Mouse (Mus musculus): ENCODE measurements around the gene Golga1.

Gene Golga1

GRCm38 (mm10) chr2:39006149-39006730 lies 59.1 kb downstream of the Golga1 start:
- no peak for DNase-seq (ENCODE audit: low read depth)

GRCm38 (mm10) chr2:39005574-39006079 lies 59.7 kb downstream of the Golga1 start, which contains the start of gene Rpl35:
Gene Rpl35, minus strand, starts transcription at chr2:39005624.
- peak; percentile 80 for DNase-seq (ENCODE audit: low read depth)

DNA sequence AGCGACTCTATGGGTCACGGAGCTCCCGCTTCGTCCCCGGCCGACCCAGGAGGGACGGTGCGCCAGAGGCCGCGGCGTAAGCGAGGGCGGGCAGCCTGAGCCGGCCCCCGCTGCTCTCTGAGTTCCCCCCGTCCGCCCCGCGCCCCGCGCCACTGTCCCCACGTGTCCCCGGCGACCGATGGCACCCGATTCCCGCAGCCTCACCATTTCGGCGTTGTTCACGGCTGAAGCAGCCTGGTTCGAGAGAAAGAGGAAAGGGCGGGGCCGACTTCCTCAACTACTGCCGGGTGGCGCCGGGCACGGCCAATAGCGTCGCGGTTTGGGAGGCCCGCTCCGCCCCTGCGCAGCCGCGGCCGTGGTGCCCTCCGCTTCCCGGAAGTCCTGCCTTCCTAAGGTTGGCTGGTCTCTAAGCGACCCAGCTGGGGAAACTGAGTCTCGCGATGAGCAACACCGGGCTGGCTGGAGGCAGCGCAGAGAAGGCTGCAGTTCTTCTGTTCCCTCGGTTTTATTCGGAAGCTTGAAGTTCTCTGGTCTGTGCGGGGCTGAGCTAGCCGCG lies 60.4 kb downstream of the Golga1 start, which contains the start of gene Arpc5l:
Arpc5l (plus strand) TSS at position 469 of the 556 bp plus-strand sequence.
- peak; percentile 96 for DNase-seq (ENCODE audit: low read depth)

DNA sequence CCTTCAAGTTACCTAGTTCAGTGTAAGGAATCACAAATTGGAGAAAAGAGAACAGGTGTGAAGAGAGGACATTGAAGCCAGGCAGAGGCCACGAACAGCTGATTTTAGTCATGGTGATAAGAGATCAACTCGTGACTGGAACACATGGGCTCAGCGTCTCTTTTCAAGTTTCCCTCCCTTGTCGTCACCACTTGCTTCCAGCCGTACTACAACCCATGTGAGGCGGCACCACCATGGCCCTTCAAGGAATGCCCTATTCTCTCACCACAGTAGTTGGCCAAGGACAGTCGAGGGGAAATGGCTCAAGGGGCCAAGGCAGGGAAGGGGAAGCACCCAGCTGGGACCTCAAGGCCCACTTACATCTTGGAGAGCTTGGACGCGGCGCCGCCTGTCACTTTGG lies 61.0 kb downstream of the Golga1 start:
- DNase-seq (ENCODE audit: low read depth) = peak; percentile 75

DNA sequence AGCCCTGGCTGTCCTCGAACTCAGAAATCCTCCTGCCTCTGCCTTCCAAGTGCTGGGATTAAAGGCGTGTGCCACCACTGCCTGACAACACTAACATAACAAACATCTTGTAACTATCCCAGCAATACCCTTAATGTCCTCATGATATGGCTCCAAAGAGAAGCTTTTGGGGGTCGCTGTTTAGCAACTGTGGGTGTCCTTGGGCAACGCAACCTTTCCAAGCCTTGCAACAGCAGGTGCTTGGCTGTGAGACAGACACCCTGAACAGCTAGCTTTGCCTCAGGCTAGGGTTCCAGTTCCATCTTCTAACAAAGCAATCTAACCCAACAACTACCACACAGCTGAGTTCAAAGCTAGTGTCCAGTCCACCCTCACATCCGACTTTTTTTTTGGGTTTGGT lies 61.8 kb downstream of the Golga1 start:
- no peak for DNase-seq (ENCODE audit: low read depth)

DNA sequence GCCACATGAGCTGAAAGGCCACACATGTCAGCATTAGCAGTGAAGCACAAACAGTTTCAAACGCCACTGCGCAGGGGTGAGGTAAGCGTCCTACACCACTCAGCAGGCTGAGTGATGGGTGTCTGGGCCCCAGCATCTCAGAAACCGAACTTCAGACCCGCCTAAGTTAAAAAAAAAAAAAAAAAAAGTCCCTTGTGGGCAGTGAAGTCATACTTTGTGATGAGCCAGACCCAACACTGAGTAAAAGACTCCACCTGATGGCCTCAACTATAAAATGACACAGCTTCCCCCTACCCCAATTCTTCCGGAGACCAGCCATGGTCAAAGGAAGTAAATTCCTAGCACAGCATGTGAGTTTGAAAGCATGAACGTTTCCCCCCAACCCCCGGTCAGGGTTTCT lies 62.2 kb downstream of the Golga1 start:
- peak; percentile 36 for DNase-seq (ENCODE audit: low read depth)

GRCm38 (mm10) chr2:39001866-39002265 lies 63.5 kb downstream of the Golga1 start:
- DNase-seq (ENCODE audit: low read depth) = no peak

GRCm38 (mm10) chr2:39000587-39000919 lies 64.8 kb downstream of the Golga1 start:
- no peak for DNase-seq (ENCODE audit: low read depth)

DNA sequence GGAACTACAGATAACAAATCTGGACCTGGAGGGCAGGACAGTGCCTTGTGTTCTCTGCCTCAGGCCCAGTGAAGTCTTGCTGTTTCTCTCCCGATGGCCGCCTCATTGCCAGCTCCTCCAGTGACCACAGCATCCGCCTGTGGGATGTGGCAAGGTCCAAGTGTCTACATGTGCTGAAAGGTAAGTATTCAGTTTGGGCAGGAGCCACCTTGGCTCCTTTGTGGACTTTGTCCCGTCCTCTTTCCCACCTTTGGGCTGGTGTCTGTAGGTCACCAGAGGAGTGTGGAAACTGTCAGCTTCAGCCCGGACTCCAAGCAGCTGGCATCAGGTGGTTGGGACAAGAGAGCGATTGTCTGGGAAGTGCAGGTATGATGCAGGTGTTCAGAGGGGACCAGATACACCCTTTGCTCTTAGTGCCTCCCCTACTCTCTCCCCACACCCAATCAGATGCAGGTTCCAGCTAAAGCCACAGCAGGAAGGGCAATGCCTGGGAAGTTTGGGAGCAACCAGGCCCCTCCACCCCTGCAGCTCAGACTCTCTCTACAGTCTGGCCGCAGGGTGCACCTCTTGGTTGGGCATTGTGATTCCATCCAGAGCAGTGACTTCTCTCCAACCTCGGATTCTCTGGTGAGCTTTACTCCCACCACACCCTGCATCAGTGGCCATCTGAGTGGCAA lies 65.3 kb downstream of the Golga1 start:
- no peak for DNase-seq (ENCODE audit: low read depth)

DNA sequence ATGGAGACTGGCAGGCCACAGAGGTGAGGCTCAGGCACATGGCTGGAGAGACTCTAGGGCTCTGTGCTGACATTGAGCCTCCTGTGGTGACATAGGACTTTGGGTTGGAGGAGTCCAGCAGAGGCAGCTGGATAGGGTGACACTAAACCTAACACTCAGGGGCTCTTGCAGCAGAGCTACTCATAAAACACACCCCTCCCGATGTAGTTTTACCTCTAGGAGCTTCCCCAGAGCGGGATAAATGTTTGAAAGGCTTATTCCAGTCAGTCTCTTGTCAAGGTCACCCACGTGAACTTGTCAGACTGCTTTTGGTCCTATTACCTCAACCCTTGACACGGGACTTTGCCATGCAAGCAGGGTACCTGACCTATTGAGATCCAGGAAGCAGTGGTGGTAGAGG lies 66.0 kb downstream of the Golga1 start:
- no peak for DNase-seq (ENCODE audit: low read depth)

- peak; percentile 93 for DNase-seq (ENCODE audit: low read depth)
Measured at GRCm38 (mm10) chr2:38997386-38998374, 67.7 kb downstream of the Golga1 start, which contains the start of gene Wdr38. Gene Wdr38, plus strand, starts transcription at chr2:38997476.

DNA sequence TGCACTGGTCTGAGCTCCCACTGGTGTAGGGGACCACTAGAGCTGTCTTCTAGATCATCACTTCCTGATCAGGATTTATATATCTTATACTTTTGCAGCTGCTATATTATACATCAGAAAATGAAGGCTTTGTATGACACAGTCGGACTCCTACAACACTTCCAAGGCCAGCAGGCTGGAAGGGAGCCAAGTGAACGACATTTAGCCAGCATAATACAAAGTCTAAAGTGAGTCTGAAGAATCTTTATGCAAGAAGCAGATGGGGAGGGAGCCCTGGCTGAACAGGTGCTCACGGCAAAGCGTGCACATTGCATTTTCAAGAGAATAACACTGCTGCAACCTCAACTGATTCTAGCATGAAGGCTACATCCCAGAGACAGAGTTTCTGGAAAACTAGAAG lies 72.9 kb downstream of the Golga1 start:
- DNase-seq (ENCODE audit: low read depth) = no peak

GRCm38 (mm10) chr2:38992004-38992403 lies 73.3 kb downstream of the Golga1 start:
- DNase-seq (ENCODE audit: low read depth) = no peak

- no peak for DNase-seq (ENCODE audit: low read depth)
Measured at GRCm38 (mm10) chr2:38988929-38989328, 76.4 kb downstream of the Golga1 start.

GRCm38 (mm10) chr2:38987803-38988510 lies 77.4 kb downstream of the Golga1 start:
- DNase-seq (ENCODE audit: low read depth) = no peak

GRCm38 (mm10) chr2:38987371-38987770 lies 78.0 kb downstream of the Golga1 start:
- DNase-seq (ENCODE audit: low read depth) = no peak

DNA sequence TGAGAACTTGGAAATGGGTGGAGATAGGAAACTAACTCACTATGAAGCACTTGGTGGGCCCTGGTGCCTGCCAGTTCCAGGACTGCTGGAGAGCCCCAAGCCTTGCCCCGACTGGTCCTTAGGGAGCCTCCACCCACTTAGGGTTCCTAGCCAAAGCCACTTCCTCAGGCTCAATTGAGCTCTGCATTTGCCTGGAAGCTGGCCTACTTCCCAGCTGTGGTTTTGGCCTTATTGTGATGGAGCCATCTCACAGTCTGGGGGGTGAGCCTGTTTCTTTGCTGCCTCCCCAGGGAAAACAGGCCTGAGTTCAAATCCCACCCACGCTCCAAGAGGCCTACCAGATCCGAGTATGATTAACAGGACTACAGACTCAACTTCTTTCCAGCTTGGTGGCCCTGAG lies 78.8 kb downstream of the Golga1 start:
- no peak for DNase-seq (ENCODE audit: low read depth)

DNA sequence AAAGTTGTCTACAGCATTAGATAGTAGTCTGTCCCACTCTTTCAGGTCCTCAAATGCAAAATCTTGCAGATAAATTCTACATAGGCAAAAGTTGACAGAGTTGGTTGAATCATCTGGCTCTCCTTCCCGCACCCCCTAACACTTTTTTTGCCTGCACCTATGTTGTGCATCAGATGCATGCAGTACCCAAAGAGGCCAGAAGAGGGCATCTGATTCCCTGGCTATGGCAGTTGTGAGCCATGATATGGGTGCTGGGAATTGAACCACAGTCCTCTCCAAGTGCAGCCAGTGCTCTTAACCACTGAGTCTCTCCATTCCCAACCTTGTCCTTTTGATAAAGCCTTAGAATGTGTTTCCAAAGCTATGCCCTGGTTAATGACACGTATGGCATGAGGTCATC lies 81.9 kb downstream of the Golga1 start:
- peak; percentile 29 for DNase-seq (ENCODE audit: low read depth)

DNA sequence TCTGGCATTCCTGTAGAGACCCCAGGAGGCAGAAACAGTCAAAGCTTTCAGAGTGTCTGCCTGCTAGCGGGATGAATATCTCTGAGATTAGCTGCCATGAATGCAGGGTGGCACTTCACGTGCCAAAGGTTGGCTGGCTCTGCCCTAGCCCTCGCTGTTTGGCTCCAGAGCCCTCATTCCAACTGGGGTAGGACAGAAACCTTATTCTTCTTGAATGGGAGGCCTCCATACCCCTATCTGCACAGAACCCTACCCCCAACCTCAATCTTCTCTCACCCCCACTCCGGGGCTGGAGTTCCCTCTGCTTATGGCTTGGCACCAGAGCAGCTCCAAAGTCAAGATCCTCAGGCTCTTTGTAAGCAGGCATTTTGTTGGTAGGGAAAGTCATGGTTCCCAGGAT lies 87.5 kb downstream of the Golga1 start:
- no peak for DNase-seq (ENCODE audit: low read depth)

GRCm38 (mm10) chr2:38975941-38976805 lies 89.2 kb downstream of the Golga1 start:
- DNase-seq (ENCODE audit: low read depth) = no peak

Measured in induced T-regulatory cell, adult 2 months (primary cell).